Mouse (Mus musculus) layer of hippocampus, adult 9-10 months (tissue): Measurements from ENCODE around the gene Ano9.

Experiments
- DNase-seq: peaks from one replicate; pipeline ENCODE4 v3.0.0; 2022; ENCODE audit warnings: low spot score

The Ano9 gene

DNA sequence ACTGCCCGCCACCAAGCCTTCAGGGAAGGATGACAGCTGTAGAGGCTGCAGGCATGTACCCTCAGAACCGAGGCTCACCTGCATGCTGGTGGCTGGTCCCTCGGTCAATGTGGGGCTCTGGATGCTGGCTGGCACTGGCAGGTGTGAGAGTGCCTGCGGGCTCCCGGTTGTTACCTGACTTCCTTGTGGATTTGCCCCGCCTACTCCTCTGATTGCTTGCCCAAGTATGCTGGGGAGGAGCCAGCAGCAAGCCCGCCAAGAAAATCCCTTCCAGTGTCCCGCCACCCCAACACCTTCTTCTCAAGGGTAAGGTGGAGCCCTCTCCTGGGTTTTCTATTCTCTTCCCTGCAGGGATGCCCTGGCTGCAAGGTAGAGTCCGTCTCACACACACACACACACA lies at the start of gene Ano9:
Ano9 (minus strand) TSS at position 171 of the 400 bp plus-strand sequence.
- no peak for DNase-seq

DNA sequence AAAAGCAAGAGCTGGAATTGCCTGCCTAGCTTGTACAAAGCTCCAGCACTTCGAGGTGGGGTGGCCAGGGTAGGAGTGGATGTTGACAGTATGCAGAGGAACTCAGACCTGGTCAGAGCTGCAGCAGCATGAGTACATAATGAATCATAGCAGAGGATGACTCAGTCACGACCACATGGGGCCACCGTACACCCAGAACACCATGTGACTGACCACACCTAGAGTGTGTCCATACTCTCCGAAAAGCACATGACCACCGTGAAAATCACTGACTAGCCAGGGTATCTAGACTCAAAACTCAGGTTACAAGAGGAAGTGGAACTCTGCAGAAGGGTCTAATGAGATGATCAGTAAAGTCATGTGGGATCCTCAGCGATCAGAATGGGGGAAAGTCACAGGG lies 47.2 kb upstream of the Ano9 start:
- no peak for DNase-seq

DNA sequence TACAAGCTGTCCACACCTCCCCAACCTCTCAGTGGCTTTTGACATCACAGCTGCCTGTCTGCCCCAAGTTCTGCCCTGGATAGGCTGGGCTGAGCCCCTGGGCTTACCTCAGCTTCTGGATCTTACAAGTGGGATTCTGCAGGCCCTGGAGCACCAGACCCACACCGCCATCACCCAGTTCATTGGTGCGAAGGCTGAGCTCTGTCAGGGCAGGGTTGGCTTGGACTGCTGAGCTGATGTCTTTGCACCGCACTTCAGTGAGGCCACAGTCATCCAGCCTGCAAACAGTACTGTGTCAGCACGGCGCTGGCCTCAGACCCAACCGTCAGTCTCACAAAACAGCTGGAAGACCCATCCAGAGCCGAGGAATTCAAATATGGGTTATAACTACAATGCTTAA lies 46.8 kb upstream of the Ano9 start:
- no peak for DNase-seq

DNA sequence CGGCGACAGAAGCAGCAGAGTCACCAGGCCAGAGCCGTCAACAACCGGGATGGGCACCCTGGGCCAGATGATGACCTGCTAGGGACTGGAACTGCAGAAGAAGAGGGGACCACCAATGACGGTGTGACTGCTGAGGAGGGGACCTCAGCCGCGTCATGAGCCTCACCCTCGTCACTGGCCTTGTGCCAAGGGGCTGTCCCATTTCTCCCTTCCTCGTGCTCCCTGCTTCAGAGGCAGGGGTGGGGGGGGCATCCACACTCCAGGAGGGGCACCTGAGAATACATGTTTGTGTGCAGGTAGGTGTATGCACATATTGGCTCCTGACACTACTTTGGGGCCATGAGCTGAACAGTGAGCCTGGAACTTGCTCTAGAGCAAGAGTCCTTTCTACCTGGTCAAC lies 37.8 kb upstream of the Ano9 start:
- no peak for DNase-seq

- DNase-seq: no peak
Measured at GRCm38 (mm10) chr7:141148639-141149038, 31.0 kb upstream of the Ano9 start.

DNA sequence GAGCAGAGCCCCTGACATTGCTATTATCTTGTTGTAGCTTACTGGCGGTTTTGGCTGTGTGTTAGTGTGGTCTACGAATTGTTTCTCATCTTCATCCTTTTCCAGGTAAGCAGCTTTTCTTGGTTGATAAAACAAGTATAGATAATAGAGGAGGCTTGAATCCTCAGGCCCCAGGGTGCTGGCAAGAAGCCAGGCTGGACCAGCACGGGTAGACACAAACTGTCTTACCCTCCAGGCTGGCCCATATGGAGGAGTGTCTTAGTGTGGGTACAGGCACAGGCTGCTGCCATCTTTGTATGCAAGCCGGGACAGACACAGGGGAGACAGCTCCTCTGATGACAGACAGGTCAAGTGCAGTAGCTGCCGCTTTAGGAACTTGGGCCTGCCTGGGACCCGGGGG lies 29.4 kb upstream of the Ano9 start:
- no peak for DNase-seq

- DNase-seq: no peak
Measured at GRCm38 (mm10) chr7:141146043-141146595, 28.5 kb upstream of the Ano9 start.

- DNase-seq: no peak
Measured at GRCm38 (mm10) chr7:141145403-141145802, 27.8 kb upstream of the Ano9 start.

GRCm38 (mm10) chr7:141144650-141145049 lies 27.0 kb upstream of the Ano9 start:
- DNase-seq: no peak

- DNase-seq: no peak
Measured at GRCm38 (mm10) chr7:141143861-141144260, 26.3 kb upstream of the Ano9 start.

DNA sequence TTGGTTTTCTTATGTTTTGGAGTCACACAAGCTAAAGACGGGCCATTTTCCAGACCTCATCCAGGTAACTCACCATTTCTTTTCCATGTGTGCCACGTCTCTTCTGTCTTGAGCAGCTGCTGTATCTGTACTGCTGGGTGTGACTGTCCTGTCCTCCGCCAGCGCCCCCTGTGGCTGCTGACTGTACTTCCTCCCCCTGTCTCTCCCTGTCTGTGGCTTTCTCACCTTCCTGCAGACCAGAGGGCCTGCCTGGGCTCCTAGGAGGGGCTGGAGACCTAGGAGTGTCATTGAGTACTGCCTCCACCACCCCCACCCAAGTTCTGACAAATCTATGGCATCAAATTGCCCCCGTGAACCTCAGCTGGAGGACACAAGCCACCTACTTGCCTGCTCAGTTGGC lies 25.5 kb upstream of the Ano9 start:
- no peak for DNase-seq

- DNase-seq: no peak
Measured at GRCm38 (mm10) chr7:141141326-141141725, 23.7 kb upstream of the Ano9 start.

GRCm38 (mm10) chr7:141131904-141132755 lies 14.5 kb upstream of the Ano9 start:
- DNase-seq: no peak

DNA sequence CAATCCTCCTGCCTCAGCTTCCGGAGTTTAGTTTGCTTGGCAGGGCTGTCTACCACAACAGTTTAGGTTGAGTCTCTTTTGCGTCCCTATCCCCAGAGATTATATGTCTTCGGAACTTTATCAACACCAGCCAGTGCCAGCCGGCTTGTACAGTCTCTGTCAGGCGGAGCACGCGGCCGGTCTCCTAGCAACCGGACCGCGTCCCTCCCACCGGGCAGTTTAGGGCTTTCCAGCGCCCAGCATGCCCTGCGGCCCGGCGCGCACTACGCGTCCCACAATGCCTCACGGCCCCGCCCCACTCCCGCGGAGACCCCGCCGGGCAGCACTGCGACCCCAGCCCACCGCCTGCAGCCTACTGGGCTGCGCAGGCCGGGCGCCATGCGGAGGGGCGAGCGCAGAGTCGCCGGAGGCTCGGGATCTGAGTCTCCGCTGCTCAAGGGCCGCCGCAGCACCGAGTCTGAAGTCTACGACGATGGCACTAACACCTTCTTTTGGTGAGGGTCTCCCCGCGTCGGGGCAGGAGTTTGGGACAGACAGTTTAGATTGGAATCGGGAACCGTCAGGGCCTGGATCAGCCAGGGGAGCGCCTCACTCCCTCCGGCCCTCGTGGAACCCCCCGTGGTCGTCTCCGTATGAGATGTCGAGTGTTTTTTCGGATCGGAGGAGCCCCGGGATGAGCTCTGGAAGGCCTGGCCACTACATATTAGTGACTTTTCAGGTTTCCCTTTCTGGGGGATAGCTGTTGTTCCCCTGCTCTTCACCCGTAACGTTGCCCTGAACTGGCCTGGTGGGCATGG lies 13.6 kb upstream of the Ano9 start:
- peak; percentile 47 for DNase-seq

DNA sequence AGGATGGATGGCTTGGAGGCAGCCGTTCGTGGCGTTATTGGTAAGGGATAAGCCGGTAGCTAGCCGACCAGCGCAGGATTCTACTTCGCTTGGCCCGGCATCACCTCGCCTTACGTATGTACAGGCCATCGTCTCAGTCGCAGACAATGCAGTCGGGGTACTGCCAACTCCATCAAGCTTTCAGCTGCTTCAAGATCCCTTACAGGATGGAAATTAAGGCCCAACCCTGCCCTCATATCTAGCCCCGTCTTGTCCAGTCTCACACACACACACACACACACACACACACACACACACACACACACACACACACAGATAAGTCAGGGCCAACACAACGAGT lies 5.9 kb upstream of the Ano9 start:
- no peak for DNase-seq

- peak; percentile 71 for DNase-seq
Measured at GRCm38 (mm10) chr7:141122689-141123516, 5.3 kb upstream of the Ano9 start.

DNA sequence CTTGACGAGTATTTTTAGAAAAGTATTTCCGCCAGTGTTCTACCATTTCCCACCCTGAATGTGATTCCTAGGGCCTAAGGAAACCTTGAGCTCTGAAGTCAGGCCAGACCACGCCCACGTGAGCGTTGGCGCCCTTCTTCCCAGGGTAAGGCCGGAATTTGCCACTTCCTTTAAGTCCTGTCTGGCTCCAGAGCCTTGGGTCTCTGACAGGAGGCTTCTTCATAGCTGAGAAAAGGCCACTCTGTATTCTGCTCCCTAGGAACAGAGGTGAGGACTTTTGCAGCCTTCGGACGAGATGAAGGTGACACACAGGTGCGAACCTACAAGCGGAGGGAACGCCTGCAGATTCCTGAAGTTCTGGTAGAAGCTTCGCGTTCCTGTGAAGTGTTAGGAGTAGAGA lies 4.6 kb upstream of the Ano9 start, which contains the start of gene Ptdss2:
Ptdss2 (plus strand) TSS at position 138 of the 400 bp plus-strand sequence.
- no peak for DNase-seq

DNA sequence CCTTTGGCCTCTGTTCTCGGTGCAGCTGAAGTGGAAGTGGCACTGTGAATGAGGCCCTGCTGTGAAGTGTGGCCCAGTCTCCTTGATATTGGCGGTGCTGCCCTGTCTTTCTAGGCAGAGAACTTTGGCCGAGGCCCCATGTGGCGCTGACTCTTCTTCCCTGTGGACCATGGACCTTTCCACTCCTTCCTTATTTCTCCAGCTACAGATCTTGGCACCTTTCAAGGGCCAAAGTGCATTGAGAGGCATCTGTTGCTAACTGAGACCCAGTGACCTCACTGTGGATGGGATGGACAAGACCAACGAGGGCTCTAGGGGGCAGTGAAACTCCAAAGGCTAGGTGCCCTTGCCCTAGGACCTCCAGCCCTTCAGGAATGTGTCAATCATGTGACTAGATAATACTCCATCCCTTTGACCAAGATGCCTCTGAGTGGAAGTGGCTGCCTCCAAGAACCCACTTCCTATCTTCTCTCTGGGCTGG lies 3.5 kb upstream of the Ano9 start:
- DNase-seq: no peak

DNA sequence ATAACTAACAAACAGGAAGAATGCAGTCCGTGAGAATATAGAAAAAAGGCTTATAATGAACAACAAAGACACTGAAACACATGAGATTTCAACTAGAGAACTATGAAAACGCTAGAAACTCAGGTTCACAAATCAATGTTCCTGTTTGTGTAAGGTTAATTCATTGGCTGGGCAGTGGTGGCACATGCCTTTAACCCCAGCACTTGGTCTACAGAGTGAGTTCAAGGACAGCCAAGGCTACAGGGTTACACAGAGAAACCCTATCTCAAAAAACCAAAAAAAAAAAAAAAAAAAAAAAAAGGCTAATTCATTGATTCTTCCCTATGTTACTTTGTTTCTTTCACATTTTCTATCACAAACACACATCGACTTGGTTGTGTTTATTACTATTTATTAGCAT lies 3.0 kb upstream of the Ano9 start:
- no peak for DNase-seq

GRCm38 (mm10) chr7:141119487-141119886 lies 1.9 kb upstream of the Ano9 start:
- no peak for DNase-seq

- DNase-seq: no peak
Measured at GRCm38 (mm10) chr7:141115874-141116273, 1.7 kb downstream of the Ano9 start.

- DNase-seq: no peak
Measured at GRCm38 (mm10) chr7:141103161-141103560, 14.4 kb downstream of the Ano9 start.
